Mouse (Mus musculus) neural tube, embryonic 13.5 days (tissue): Measurements from ENCODE around the gene 4933430I17Rik. TPM values are rescaled to one million over a fixed set of nuclear protein-coding genes. Genes with fewer than 3 reads are reported as not detected.

Experiments used
- ATAC-seq: fragments of 200-750 bp; cut with Nextera tagmentation; 2 replicates; pipeline ENCODE4 v1.8.0; 2017; ENCODE audit warnings: low read depth, mild to moderate bottlenecking, moderate TSS enrichment, moderate library complexity
- H3K27ac ChIP-seq: fragments of 300-500 bp; sonication (generic); replicated peaks from 2 replicates; pipeline ENCODE4 v1.5.1; 2015; ENCODE audit warnings: moderate library complexity, mild to moderate bottlenecking, inconsistent platforms
- H3K27me3 ChIP-seq: fragments of 300-500 bp; sonication (generic); 2 replicates; pipeline ENCODE4 v1.6.1; 2015; ENCODE audit warnings: mild to moderate bottlenecking, inconsistent platforms
- H3K36me3 ChIP-seq: fragments of 300-500 bp; sonication (generic); 2 replicates; pipeline ENCODE4 v1.6.1; 2015; ENCODE audit warnings: mild to moderate bottlenecking, inconsistent platforms
- H3K4me1 ChIP-seq: fragments of 300-500 bp; sonication (generic); replicated peaks from 2 replicates; pipeline ENCODE4 v1.6.1; 2015; ENCODE audit warnings: inconsistent platforms
- H3K4me2 ChIP-seq: fragments of 300-500 bp; sonication (generic); 2 replicates; pipeline ENCODE4 v1.6.1; 2015; ENCODE audit warnings: inconsistent platforms, mild to moderate bottlenecking, moderate library complexity
- H3K4me3 ChIP-seq: fragments of 300-500 bp; sonication (generic); 2 replicates; pipeline ENCODE4 v1.5.1; 2015; ENCODE audit warnings: mild to moderate bottlenecking, inconsistent platforms
- H3K9ac ChIP-seq: fragments of 300-500 bp; sonication (generic); 2 replicates; pipeline ENCODE4 v1.6.1; 2015; ENCODE audit warnings: moderate library complexity, mild to moderate bottlenecking, inconsistent platforms
- H3K9me3 ChIP-seq: fragments of 300-500 bp; sonication (generic); 2 replicates; pipeline ENCODE4 v1.6.1; 2016; ENCODE audit warnings: inconsistent platforms
- WGBS: fragments of 180-500 bp; shearing (Covaris S2); methylation state at CpG from one replicate; pipeline ENCODE4 v1.1.7; 2015; 5-methylcytosine and 5-hydroxymethylcytosine counted together
- polyA plus RNA-seq: library from polyadenylated mRNA; unstranded; fragments of >200 nt; fragmentation: Nextera tagmentation; extraction: Ambion mirVana; gene quantifications from 2 replicates; pipeline ENCODE4 v1.2.1, GENCODE M21; 2015

4933430I17Rik gene
- polyA plus RNA-seq, 1 experiment from 2014 or later: 0.70 TPM

- Histone ChIP-seq H3K4me1 (no peaks in the 10 kb centered on the region), H3K4me2 (no peak overlapping the region), H3K36me3 (peaks cover 66% of the 10 kb centered on the region), H3K9me3 (no peaks in the 10 kb centered on the region), H3K4me3 (no peak overlapping the region), H3K27me3 (no peaks in the 10 kb centered on the region), H3K27ac (no peak overlapping the region), H3K9ac (no peak overlapping the region)
- WGBS: 88% methylated on average over 5 of the region's 5 CpGs
- no peak for ATAC-seq
Measured at GRCm38 (mm10) chr4:62508839-62509238, 16.3 kb upstream of the 4933430I17Rik start.

- Histone ChIP-seq H3K4me2 (no peak overlapping the region), H3K9me3 (no peaks in the 10 kb centered on the region), H3K4me1 (no peaks in the 10 kb centered on the region), H3K36me3 (peaks cover 68% of the 10 kb centered on the region), H3K27ac (no peak overlapping the region), H3K9ac (no peak overlapping the region), H3K4me3 (no peak overlapping the region), H3K27me3 (no peaks in the 10 kb centered on the region)
- ATAC-seq: no peak
- WGBS: 95% methylated on average over 11 of the region's 11 CpGs
Measured at GRCm38 (mm10) chr4:62509946-62510345, 15.2 kb upstream of the 4933430I17Rik start.

GRCm38 (mm10) chr4:62513998-62514506 is 11.1 kb upstream of the 4933430I17Rik start:
- H3K27ac ChIP-seq: no peak overlapping the region
- H3K4me1 ChIP-seq: peaks cover 21% of the 10 kb centered on the region
- ATAC-seq: no peak
- H3K4me3 ChIP-seq: no peak overlapping the region
- no peak overlapping the region for H3K9ac ChIP-seq
- peaks cover 50% of the 10 kb centered on the region for H3K36me3 ChIP-seq
- H3K9me3 ChIP-seq: no peaks in the 10 kb centered on the region
- WGBS: 54% methylated on average over 11 of the region's 11 CpGs
- no peak overlapping the region for H3K4me2 ChIP-seq
- H3K27me3 ChIP-seq: no peaks in the 10 kb centered on the region

GRCm38 (mm10) chr4:62514995-62515394 is 10.2 kb upstream of the 4933430I17Rik start:
- WGBS: 91% methylated on average over 7 of the region's 7 CpGs
- Histone ChIP-seq H3K9ac (no peak overlapping the region), H3K4me1 (peaks cover 24% of the 10 kb centered on the region), H3K4me3 (no peak overlapping the region), H3K9me3 (no peaks in the 10 kb centered on the region), H3K27ac (no peak overlapping the region), H3K4me2 (no peak overlapping the region), H3K36me3 (peaks cover 40% of the 10 kb centered on the region), H3K27me3 (no peaks in the 10 kb centered on the region)
- no peak for ATAC-seq

- Histone ChIP-seq H3K4me1 (peaks cover 24% of the 10 kb centered on the region), H3K27ac (peak overlapping the region; percentile 38; the same call in 1 of the 2 replicates), H3K9ac (0 out of 2 replicates have a peak overlapping the region, but pooled peaks have one; percentile 45), H3K4me3 (no peak overlapping the region), H3K36me3 (peaks cover 35% of the 10 kb centered on the region), H3K9me3 (no peaks in the 10 kb centered on the region), H3K27me3 (no peaks in the 10 kb centered on the region), H3K4me2 (no peak overlapping the region)
- ATAC-seq: no peak
- 86% methylated on average over 3 of the region's 3 CpGs for WGBS
Measured at GRCm38 (mm10) chr4:62515490-62515889, 9.7 kb upstream of the 4933430I17Rik start.

- 47% methylated on average over 2 of the region's 2 CpGs for WGBS
- ATAC-seq: no peak
- peaks cover 24% of the 10 kb centered on the region for H3K4me1 ChIP-seq
- H3K4me3 ChIP-seq: no peak overlapping the region
- peak overlapping the region; percentile 52; the same call in 1 of the 2 replicates for H3K27ac ChIP-seq
- 0 out of 2 replicates have a peak overlapping the region, but pooled peaks have one; percentile 45 for H3K9ac ChIP-seq
- no peaks in the 10 kb centered on the region for H3K9me3 ChIP-seq
- peaks cover 29% of the 10 kb centered on the region for H3K36me3 ChIP-seq
- H3K27me3 ChIP-seq: no peaks in the 10 kb centered on the region
- no peak overlapping the region for H3K4me2 ChIP-seq
Measured at GRCm38 (mm10) chr4:62516079-62516478, 9.1 kb upstream of the 4933430I17Rik start.

- 91% methylated on average over 1 of the region's 1 CpGs for WGBS
- H3K9ac ChIP-seq: no peak overlapping the region
- H3K36me3 ChIP-seq: peaks cover 24% of the 10 kb centered on the region
- peaks cover 24% of the 10 kb centered on the region for H3K4me1 ChIP-seq
- H3K27me3 ChIP-seq: no peaks in the 10 kb centered on the region
- H3K27ac ChIP-seq: peak overlapping the region; percentile 52; the same call in 1 of the 2 replicates
- H3K4me2 ChIP-seq: no peak overlapping the region
- no peak for ATAC-seq
- H3K4me3 ChIP-seq: no peak overlapping the region
- no peaks in the 10 kb centered on the region for H3K9me3 ChIP-seq
Measured at GRCm38 (mm10) chr4:62516579-62516978, 8.6 kb upstream of the 4933430I17Rik start.

GRCm38 (mm10) chr4:62517046-62517445 is 8.1 kb upstream of the 4933430I17Rik start:
- H3K4me2 ChIP-seq: no peak overlapping the region
- no peak overlapping the region for H3K9ac ChIP-seq
- H3K4me3 ChIP-seq: no peak overlapping the region
- no peak for ATAC-seq
- H3K36me3 ChIP-seq: peaks cover 20% of the 10 kb centered on the region
- no peak overlapping the region for H3K27ac ChIP-seq
- H3K9me3 ChIP-seq: no peaks in the 10 kb centered on the region
- H3K27me3 ChIP-seq: no peaks in the 10 kb centered on the region
- WGBS: 94% methylated on average over 8 of the region's 8 CpGs
- H3K4me1 ChIP-seq: peaks cover 24% of the 10 kb centered on the region

GRCm38 (mm10) chr4:62517538-62518415 is 7.4 kb upstream of the 4933430I17Rik start:
- Histone ChIP-seq H3K4me2 (no peak overlapping the region), H3K36me3 (peaks cover 15% of the 10 kb centered on the region)

GRCm38 (mm10) chr4:62518416-62519121 is 6.6 kb upstream of the 4933430I17Rik start:
- Histone ChIP-seq H3K27ac (no peak overlapping the region), H3K4me1 (peaks cover 26% of the 10 kb centered on the region), H3K27me3 (no peaks in the 10 kb centered on the region), H3K36me3 (peaks cover 14% of the 10 kb centered on the region), H3K9ac (peak overlapping the region; percentile 86), H3K9me3 (no peaks in the 10 kb centered on the region), H3K4me3 (peak overlapping the region; percentile 70), H3K4me2 (peak overlapping the region; percentile 72)
- ATAC-seq: no peak
- WGBS: 56% methylated on average over 13 of the region's 13 CpGs

More at GRCm38 (mm10) chr4:62517538-62518415, 7.4 kb upstream of the 4933430I17Rik start:
- no peak for ATAC-seq
- H3K4me3 ChIP-seq: no peak overlapping the region
- H3K27ac ChIP-seq: no peak overlapping the region
- peaks cover 24% of the 10 kb centered on the region for H3K4me1 ChIP-seq
- H3K27me3 ChIP-seq: no peaks in the 10 kb centered on the region
- 0 out of 2 replicates have a peak overlapping the region, but pooled peaks have one; percentile 86 for H3K9ac ChIP-seq
- 89% methylated on average over 10 of the region's 10 CpGs for WGBS
- no peaks in the 10 kb centered on the region for H3K9me3 ChIP-seq

- 2% methylated on average over 26 of the region's 26 CpGs for WGBS
- peak; percentile 70 for ATAC-seq
Measured at GRCm38 (mm10) chr4:62519122-62519848, 5.9 kb upstream of the 4933430I17Rik start.

More at GRCm38 (mm10) chr4:62519122-62519848, 5.9 kb upstream of the 4933430I17Rik start:
- Histone ChIP-seq H3K36me3 (peaks cover 10% of the 10 kb centered on the region; the same call in 1 of the 2 replicates), H3K4me3 (peak overlapping the region; percentile 70), H3K27ac (peak overlapping the region; percentile 81), H3K9ac (peak overlapping the region; percentile 86), H3K4me1 (peaks cover 33% of the 10 kb centered on the region), H3K4me2 (peak overlapping the region; percentile 72), H3K27me3 (no peaks in the 10 kb centered on the region), H3K9me3 (no peaks in the 10 kb centered on the region)
